Mouse (Mus musculus): ENCODE measurements around the gene Sort1.

Sort1 gene

DNA sequence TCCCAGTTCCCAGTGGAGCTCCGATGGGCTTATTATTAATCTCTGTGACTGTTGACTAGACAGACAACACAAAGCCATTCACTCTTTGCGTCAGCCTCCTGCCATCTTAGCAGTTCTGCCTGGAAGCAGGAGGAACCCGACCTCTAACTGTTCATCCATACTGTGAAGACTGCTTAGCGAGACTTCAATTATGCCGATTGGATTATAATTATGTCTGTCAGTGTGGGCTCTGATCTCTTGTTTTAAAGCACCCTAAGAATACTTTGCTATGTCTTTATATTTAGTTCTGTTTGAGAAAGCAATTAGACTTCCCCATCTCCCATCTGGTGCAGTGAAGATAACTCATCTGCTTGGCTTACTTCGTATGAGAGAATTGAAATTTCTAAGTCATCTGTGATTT is 23.6 kb downstream of the Sort1 start:
- Histone ChIP-seq H3K36me3 (ENCODE audit: control insufficient read depth, insufficient read depth, low read length, poor library complexity, severe bottlenecking) (no peaks in the 10 kb centered on the region), H3K27me3 (ENCODE audit: control insufficient read depth, insufficient read depth, low read length, poor library complexity, severe bottlenecking) (no peaks in the 10 kb centered on the region)
- no peak for DNase-seq (ENCODE audit: low read depth, low spot score)

DNA sequence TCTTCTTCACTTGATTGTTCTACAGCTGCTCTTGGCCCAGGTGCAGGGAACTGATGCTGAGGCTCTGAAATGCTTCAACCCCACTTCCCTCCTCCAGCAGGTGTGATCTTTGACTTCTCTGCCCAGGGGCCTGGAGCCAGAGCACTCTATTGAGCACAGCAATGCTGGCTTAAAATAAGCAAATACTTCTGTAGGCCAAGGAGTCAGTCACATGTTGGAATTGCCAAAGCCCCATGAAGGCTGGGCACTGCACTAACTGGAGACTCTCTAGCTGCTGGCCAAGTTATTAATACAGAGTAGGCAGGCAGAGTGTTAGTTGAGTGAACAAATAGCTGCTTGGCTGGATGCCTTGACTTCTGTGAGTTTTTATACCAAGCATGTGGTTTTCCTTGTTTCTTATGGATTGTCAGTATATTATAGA is 27.0 kb downstream of the Sort1 start:
- no peak for DNase-seq (ENCODE audit: low read depth, low spot score)
- Histone ChIP-seq H3K27me3 (ENCODE audit: control insufficient read depth, insufficient read depth, low read length, poor library complexity, severe bottlenecking) (no peaks in the 10 kb centered on the region), H3K36me3 (ENCODE audit: control insufficient read depth, insufficient read depth, low read length, poor library complexity, severe bottlenecking) (no peaks in the 10 kb centered on the region)

DNA sequence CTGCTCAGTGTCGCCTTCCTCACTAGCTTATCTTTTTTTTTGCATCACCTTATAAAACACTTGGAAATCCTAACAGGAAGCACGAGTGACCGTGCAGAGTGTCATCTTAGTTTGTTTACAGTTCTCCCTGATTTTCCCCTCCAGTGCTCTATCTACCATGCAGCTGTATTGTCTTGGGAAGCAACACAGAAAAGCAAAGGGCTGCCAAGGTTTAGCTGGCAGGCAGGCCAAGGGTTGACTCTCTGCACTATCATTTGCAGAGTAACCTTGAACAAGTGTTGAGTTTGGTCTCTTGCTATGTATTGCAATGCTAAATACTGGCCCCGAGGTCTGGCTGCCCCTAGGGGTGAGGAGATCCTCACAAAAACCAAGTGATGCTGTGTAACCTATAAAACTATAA is 27.8 kb downstream of the Sort1 start:
- H3K27me3 ChIP-seq (ENCODE audit: control insufficient read depth, insufficient read depth, low read length, poor library complexity, severe bottlenecking) = no peaks in the 10 kb centered on the region
- no peak for DNase-seq (ENCODE audit: low read depth, low spot score)
- H3K36me3 ChIP-seq (ENCODE audit: control insufficient read depth, insufficient read depth, low read length, poor library complexity, severe bottlenecking) = no peaks in the 10 kb centered on the region

DNA sequence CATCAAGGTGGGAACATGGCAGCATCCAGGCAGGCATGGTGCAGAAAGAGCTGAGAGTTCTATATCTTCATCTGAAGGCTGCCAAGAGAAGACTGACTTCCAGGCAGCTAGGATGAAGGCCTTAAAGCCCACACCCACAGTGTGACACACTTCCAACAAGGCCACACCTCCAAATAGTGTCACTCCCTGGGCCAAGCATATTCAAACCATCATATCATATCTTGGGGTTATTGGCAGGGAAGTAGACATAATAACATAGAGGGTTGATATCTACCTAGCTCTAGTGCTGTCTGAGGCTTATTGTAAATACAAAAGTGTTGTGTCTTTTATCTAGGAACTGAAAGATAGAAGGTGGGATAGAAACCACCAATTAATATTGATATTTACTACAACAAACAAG is 28.5 kb downstream of the Sort1 start:
- H3K27me3 ChIP-seq (ENCODE audit: control insufficient read depth, insufficient read depth, low read length, poor library complexity, severe bottlenecking) = no peaks in the 10 kb centered on the region

DNA sequence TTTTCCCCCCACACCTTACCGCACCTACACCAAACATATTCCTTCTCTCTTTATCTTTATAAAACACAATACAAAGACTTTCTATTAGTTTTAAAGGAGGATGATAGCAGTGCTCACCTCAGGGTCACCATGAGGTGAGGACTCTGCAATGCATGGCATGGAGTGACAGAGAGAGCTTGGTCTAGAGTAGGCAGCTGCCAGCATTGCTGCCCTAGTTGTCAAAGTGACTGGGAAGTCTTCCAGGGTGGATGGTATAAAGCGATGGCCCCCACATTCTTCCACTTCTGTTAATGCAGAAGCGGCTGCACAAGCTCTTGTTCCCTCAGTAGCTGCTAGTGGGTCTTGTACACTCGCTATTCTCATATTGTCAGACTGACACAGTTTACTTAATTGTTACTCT is 29.3 kb downstream of the Sort1 start:
- no peaks in the 10 kb centered on the region for H3K36me3 ChIP-seq (ENCODE audit: control insufficient read depth, insufficient read depth, low read length, poor library complexity, severe bottlenecking)
- no peak for DNase-seq (ENCODE audit: low read depth, low spot score)
- no peaks in the 10 kb centered on the region for H3K27me3 ChIP-seq (ENCODE audit: control insufficient read depth, insufficient read depth, low read length, poor library complexity, severe bottlenecking)

More for the DNA sequence above, 28.5 kb downstream of the Sort1 start:
- no peaks in the 10 kb centered on the region for H3K36me3 ChIP-seq (ENCODE audit: control insufficient read depth, insufficient read depth, low read length, poor library complexity, severe bottlenecking)
- no peak for DNase-seq (ENCODE audit: low read depth, low spot score)

DNA sequence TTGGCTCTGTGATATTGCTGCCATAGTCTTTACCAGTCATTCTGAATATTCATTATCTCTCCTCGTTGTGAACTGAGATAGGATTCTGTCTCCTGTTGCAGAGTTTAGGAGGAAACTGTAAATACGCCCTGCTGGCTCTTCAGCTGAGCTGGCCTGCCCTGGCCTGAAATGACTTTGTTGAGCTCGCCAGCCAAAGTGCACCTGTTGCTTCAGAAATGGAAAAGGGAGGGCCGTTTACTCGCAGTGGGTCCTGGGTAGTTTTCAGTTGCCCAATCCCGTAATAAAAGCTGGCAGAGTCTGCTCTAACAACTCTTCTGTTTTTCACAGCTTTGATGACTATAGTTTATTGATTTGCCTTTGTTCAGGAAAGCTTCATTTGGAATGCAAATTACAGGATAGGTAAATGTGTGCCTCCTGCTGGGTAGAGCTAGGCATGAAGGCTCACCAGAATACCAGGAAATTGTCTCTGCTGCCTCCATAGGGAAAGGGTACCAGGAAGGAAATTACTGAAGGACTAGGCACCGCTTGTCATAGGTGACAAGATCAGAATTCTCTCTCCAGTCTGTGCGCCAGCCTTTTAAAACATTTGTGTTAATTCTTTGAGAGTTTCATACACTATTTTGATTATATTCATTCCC is 30.3 kb downstream of the Sort1 start:
- H3K36me3 ChIP-seq (ENCODE audit: control insufficient read depth, insufficient read depth, low read length, poor library complexity, severe bottlenecking) = no peaks in the 10 kb centered on the region
- DNase-seq (ENCODE audit: low read depth, low spot score) = no peak
- H3K27me3 ChIP-seq (ENCODE audit: control insufficient read depth, insufficient read depth, low read length, poor library complexity, severe bottlenecking) = no peaks in the 10 kb centered on the region

DNA sequence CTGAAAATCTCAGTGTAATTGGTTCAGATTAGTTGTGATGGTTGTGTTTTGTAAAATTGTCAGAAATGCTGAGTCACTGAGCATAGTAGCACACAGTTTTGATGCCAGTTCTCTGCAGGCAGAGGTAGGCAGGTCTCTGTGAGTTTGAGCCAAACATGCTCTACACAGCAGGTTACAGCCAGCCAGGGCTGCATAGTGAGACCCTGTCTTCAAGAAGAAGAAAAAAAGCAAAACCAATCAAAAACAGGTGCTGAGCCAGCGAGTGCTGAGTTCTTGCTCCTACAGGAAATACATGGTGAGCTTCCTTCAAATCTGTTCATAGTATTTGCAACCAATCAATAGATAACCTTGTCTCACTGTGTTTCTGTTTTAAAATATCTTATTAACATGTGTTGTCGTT is 34.6 kb downstream of the Sort1 start:
- H3K27me3 ChIP-seq (ENCODE audit: control insufficient read depth, insufficient read depth, low read length, poor library complexity, severe bottlenecking) = no peaks in the 10 kb centered on the region
- no peak for DNase-seq (ENCODE audit: low read depth, low spot score)
- H3K36me3 ChIP-seq (ENCODE audit: control insufficient read depth, insufficient read depth, low read length, poor library complexity, severe bottlenecking) = no peaks in the 10 kb centered on the region

DNA sequence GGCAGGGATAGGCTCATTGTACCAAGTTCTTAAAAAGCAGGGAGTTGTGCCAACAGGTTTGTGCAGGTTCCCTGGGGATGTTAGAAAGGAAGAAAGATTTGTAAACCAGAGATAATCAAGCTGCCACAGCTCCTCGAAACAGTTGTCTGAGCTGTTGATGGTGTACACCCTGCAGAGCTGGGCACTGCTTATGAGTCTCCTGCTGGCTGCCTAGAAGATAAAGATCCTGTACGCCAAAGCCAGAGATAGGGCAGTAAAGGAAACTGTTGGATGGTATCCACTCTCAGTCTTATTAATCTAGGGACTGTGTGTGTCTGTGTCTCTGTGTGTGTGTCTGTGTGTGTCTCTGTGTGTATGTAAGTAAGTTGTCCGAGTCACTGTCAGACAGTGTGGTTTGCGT is 37.8 kb downstream of the Sort1 start:
- H3K36me3 ChIP-seq (ENCODE audit: control insufficient read depth, insufficient read depth, low read length, poor library complexity, severe bottlenecking) = no peaks in the 10 kb centered on the region
- no peaks in the 10 kb centered on the region for H3K27me3 ChIP-seq (ENCODE audit: control insufficient read depth, insufficient read depth, low read length, poor library complexity, severe bottlenecking)
- no peak for DNase-seq (ENCODE audit: low read depth, low spot score)

DNA sequence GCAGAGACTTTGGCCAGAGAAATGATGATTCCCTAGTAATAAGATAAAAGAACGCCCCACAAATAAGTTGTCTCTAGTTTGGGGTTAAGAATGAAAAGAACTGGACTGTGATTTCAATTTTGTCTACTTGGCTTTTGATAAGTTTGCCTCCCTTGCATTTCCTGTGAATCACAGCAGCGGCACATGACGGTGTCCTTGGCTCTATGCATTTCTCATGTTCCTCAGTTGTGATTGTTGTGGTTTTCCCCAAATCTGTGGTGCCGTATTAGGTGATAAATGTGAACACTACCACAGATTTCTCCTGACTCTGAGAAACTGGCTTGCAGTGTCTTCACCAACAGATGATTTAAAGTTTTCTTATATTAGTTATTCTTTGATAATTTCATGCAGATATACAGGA is 38.3 kb downstream of the Sort1 start:
- Histone ChIP-seq H3K36me3 (ENCODE audit: control insufficient read depth, insufficient read depth, low read length, poor library complexity, severe bottlenecking) (no peaks in the 10 kb centered on the region), H3K27me3 (ENCODE audit: control insufficient read depth, insufficient read depth, low read length, poor library complexity, severe bottlenecking) (no peaks in the 10 kb centered on the region)
- no peak for DNase-seq (ENCODE audit: low read depth, low spot score)

DNA sequence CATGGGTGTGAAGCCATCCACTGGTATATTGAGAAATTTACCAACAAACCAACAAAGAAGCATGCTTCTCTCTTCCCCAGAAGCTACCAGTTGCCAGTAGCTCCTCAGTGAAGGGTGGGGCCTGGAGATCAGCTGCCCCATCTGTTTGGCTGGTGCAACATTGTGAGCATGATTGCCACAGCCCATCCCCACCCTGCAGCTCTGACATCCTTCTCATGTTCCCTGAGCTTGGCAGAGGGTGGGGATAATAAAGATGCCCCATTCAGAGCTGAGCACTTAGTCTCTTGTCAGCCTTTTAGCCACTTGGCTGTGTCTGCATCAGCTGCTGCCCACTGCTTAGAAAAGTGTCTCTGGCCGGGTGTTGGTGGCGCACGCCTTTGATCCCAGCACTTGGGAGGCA is 39.1 kb downstream of the Sort1 start:
- no peaks in the 10 kb centered on the region for H3K27me3 ChIP-seq (ENCODE audit: control insufficient read depth, insufficient read depth, low read length, poor library complexity, severe bottlenecking)
- no peaks in the 10 kb centered on the region for H3K36me3 ChIP-seq (ENCODE audit: control insufficient read depth, insufficient read depth, low read length, poor library complexity, severe bottlenecking)
- no peak for DNase-seq (ENCODE audit: low read depth, low spot score)

DNA sequence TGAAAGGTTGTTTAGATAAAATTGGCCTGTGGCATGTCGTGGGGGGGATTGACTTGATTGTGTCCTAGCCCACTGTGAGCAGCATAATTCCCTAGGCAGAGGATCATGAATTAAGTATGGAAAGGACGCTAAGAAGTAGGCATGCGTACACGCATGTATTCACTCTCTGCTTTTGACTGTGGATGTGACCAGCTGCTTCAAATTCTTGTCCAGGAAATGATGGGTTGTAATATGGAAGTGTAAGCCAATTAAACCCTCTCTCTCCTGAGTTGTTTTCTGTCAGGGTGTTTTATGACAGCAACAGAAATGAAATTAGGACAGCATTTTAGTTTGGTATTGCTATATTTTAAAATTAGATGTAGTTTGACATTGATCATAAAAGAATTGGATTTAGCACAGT is 41.0 kb downstream of the Sort1 start:
- no peaks in the 10 kb centered on the region for H3K36me3 ChIP-seq (ENCODE audit: control insufficient read depth, insufficient read depth, low read length, poor library complexity, severe bottlenecking)
- H3K27me3 ChIP-seq (ENCODE audit: control insufficient read depth, insufficient read depth, low read length, poor library complexity, severe bottlenecking) = no peaks in the 10 kb centered on the region
- DNase-seq (ENCODE audit: low read depth, low spot score) = no peak

DNA sequence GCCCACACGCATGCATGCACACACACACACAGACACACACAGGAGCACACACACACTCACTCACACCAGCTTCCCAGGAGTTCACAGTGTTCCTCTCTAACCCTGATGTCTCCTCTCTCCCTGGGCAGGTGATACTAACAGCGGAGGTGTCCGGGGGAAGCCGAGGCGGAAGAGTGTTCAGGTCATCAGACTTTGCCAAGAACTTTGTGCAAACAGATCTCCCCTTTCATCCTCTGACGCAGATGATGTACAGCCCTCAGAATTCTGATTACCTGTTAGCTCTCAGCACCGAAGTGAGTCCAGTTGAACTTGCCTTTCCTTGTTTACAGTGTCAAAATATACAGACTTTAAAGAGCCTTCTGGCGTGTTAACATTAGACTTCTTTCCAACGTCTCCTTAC is 41.6 kb downstream of the Sort1 start:
- Histone ChIP-seq H3K36me3 (ENCODE audit: control insufficient read depth, insufficient read depth, low read length, poor library complexity, severe bottlenecking) (no peaks in the 10 kb centered on the region), H3K27me3 (ENCODE audit: control insufficient read depth, insufficient read depth, low read length, poor library complexity, severe bottlenecking) (no peaks in the 10 kb centered on the region)
- no peak for DNase-seq (ENCODE audit: low read depth, low spot score)

DNA sequence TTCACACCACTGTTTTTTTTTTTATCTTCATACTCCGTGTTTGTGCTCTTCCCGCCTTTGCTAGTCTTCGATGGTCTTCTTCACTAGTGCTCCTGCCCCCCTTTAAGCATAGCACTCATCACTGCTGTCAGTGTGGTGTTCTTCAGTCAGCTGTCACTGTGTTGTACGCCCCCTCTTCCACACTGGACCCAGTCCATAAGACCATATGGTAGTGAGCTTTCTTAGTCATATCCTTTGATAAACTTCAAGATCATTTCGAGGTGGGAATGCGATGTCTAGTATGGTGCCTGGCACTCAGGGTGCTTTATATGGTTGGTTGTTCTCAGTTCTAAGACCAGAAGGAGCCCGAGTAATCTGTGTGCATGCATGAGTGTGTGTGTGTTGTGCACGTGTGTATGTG is 43.4 kb downstream of the Sort1 start:
- Histone ChIP-seq H3K27me3 (ENCODE audit: control insufficient read depth, insufficient read depth, low read length, poor library complexity, severe bottlenecking) (no peaks in the 10 kb centered on the region), H3K36me3 (ENCODE audit: control insufficient read depth, insufficient read depth, low read length, poor library complexity, severe bottlenecking) (no peaks in the 10 kb centered on the region)
- DNase-seq (ENCODE audit: low read depth, low spot score) = no peak

DNA sequence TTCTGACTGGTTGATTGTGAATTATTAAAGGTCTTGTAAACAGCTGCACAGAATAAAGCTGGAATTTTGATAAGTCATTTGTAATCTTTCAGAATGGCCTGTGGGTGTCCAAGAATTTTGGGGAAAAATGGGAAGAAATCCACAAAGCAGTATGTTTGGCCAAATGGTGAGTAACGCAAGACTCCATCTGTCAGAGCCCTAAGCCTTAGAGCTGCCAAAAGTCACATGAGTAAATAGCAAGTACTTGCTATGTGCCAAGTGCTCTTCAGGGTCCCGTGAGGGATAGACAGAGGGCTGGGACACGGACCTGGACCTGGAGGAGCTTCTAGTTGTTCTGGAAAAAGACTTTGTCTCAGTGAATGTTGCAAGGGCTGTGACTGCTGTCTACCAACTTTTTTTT is 44.0 kb downstream of the Sort1 start:
- no peaks in the 10 kb centered on the region for H3K27me3 ChIP-seq (ENCODE audit: control insufficient read depth, insufficient read depth, low read length, poor library complexity, severe bottlenecking)
- no peaks in the 10 kb centered on the region for H3K36me3 ChIP-seq (ENCODE audit: control insufficient read depth, insufficient read depth, low read length, poor library complexity, severe bottlenecking)
- no peak for DNase-seq (ENCODE audit: low read depth, low spot score)

DNA sequence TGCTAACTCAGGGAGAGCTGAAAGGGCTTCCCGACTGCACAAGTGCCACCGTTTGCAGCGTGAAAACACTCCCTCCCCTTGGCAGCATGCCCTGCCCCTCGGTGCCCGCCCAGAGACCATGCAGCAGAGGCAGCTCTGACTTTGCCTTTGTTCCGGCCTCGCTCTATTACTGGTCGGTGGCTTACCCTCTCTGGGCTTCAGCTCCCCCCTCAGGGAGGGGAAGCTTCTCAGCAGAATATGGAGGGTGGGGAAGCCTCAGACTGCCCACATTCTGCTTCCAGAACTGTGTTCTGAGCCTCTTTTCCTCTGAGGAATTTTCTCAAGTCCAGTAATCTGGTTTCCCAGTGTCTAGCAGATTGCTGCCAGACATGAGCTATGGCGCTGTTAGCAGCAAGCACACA is 44.6 kb downstream of the Sort1 start:
- no peaks in the 10 kb centered on the region for H3K36me3 ChIP-seq (ENCODE audit: control insufficient read depth, insufficient read depth, low read length, poor library complexity, severe bottlenecking)
- no peaks in the 10 kb centered on the region for H3K27me3 ChIP-seq (ENCODE audit: control insufficient read depth, insufficient read depth, low read length, poor library complexity, severe bottlenecking)
- no peak for DNase-seq (ENCODE audit: low read depth, low spot score)

DNA sequence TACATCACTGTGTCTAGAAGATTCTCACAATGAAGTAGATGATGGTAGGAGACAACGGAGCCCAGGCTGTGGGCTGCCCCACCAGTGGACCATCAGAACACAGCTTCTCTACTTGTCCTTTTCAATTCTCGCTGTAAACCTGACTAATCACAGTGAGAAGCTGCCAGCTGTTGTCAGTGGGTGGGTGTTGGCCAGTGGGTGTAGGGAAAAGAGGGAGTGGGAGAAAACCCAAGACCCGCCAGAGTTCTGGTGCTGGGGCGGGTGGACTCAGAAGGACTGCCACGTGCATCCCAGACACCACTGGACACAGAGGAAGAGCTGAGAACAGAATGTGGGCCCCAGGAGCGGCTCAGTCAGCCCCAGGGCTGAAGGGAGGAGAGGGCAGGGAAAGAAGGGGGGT is 46.9 kb downstream of the Sort1 start:
- no peaks in the 10 kb centered on the region for H3K36me3 ChIP-seq (ENCODE audit: control insufficient read depth, insufficient read depth, low read length, poor library complexity, severe bottlenecking)
- H3K27me3 ChIP-seq (ENCODE audit: control insufficient read depth, insufficient read depth, low read length, poor library complexity, severe bottlenecking) = no peaks in the 10 kb centered on the region
- DNase-seq (ENCODE audit: low read depth, low spot score) = no peak
